In the genomic region with DNA sequence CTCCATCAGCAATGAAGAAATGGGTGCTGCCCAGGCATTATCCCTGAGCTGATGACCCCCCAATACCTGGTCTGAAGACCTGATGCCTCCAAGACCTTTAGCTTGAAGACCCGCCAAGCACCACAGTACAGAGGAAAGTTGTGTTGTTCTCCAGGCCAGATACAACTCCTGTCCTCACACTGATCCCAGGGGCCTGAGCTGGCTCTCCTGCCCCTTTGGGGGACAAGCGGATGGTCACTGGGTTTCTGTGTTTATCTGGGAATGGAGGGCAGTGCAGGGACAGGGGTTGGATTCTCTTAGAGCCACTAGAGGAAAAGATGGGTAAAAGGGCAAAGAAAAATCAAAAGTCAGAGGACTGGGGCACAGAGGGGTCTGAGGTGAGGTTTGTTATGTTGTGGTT, we compare ENCODE assay signal across 22 mouse cellular contexts. TPM values are rescaled to one million over a fixed set of nuclear protein-coding genes. Genes with fewer than 3 reads are reported as not detected.
DNase-seq lines count a peak whose midpoint lies in the region; ATAC-seq and TF ChIP-seq lines count a peak whose summit lies in the region.
"Had no signal": no experiment of that assay in that cellular context is flagged by ENCODE, and none has a peak within 500 bp of the region (broad histone marks: within the 10 kb centered on the region; RNA-seq: fewer than 3 reads in every experiment).

No protein-coding gene starts in this region.

- ATAC-seq in forebrain, embryonic 12.5 days (ENCODE audit: low FRiP score) = no peak
- ATAC-seq in midbrain, embryonic 14.5 days (ENCODE audit: low FRiP score, low TSS enrichment) = no peak
- no peak for ATAC-seq in forebrain, embryonic 14.5 days
- no peak for ATAC-seq in hindbrain, embryonic 16.5 days
- no peak for ATAC-seq in liver, postnatal 0 days
- ATAC-seq: intestine, postnatal 0 days had no signal

- no peaks in the 10 kb centered on the region for H3K9me3 ChIP-seq in forebrain, embryonic 12.5 days
- no peaks in the 10 kb centered on the region for H3K9me3 ChIP-seq in forebrain, embryonic 10.5 days
- H3K9me3 ChIP-seq in midbrain, embryonic 10.5 days (replicated peaks) = no peaks in the 10 kb centered on the region
- no peaks in the 10 kb centered on the region for H3K9me3 ChIP-seq in midbrain, embryonic 14.5 days (ENCODE audit: control insufficient read depth, low read length)
- no peaks in the 10 kb centered on the region for H3K9me3 ChIP-seq in forebrain, embryonic 14.5 days (replicated peaks; ENCODE audit: control insufficient read depth, low read length)
- no peaks in the 10 kb centered on the region for H3K9me3 ChIP-seq in hindbrain, embryonic 16.5 days (ENCODE audit: control insufficient read depth, low read length)
- H3K9me3 ChIP-seq in liver, postnatal 0 days (ENCODE audit: low read length) = no peaks in the 10 kb centered on the region
- H3K9me3 ChIP-seq: kidney, embryonic 15.5 days; midbrain, embryonic 12.5 days had no signal

- no peak for TF ChIP-seq CTCF in liver, postnatal 0 days (IDR thresholded peaks at IDR 0.05; ENCODE audit: low read depth)

- no peaks in the 10 kb centered on the region for H3K36me3 ChIP-seq in forebrain, embryonic 12.5 days (replicated peaks)
- H3K36me3 ChIP-seq in forebrain, embryonic 10.5 days (replicated peaks) = no peaks in the 10 kb centered on the region
- no peaks in the 10 kb centered on the region for H3K36me3 ChIP-seq in midbrain, embryonic 10.5 days
- no peaks in the 10 kb centered on the region for H3K36me3 ChIP-seq in midbrain, embryonic 14.5 days (ENCODE audit: control insufficient read depth, insufficient read depth, low read length)
- no peaks in the 10 kb centered on the region for H3K36me3 ChIP-seq in forebrain, embryonic 14.5 days (ENCODE audit: control insufficient read depth, insufficient read depth, low read length)
- H3K36me3 ChIP-seq in hindbrain, embryonic 16.5 days (ENCODE audit: control insufficient read depth, insufficient read depth, low read length) = no peaks in the 10 kb centered on the region
- H3K36me3 ChIP-seq in liver, postnatal 0 days (replicated peaks; ENCODE audit: insufficient read depth, low read length) = no peaks in the 10 kb centered on the region
- H3K36me3 ChIP-seq: kidney, embryonic 15.5 days; midbrain, embryonic 12.5 days had no signal

- peaks cover 7% of the 10 kb centered on the region; the same call in 1 of the 2 replicates for H3K4me1 ChIP-seq in forebrain, embryonic 12.5 days
- 0 out of 2 replicates have a peak, but pooled peaks cover 4% of the 10 kb centered on the region for H3K4me1 ChIP-seq in forebrain, embryonic 10.5 days
- 0 out of 2 replicates have a peak, but pooled peaks cover 4% of the 10 kb centered on the region for H3K4me1 ChIP-seq in midbrain, embryonic 10.5 days
- no peaks in the 10 kb centered on the region for H3K4me1 ChIP-seq in midbrain, embryonic 14.5 days (ENCODE audit: control insufficient read depth, insufficient read depth, low read length)
- H3K4me1 ChIP-seq in forebrain, embryonic 14.5 days (ENCODE audit: control insufficient read depth, insufficient read depth, low read length) = peaks cover 32% of the 10 kb centered on the region
- H3K4me1 ChIP-seq in hindbrain, embryonic 16.5 days (ENCODE audit: control insufficient read depth, insufficient read depth, low read depth, low read length) = peaks cover 11% of the 10 kb centered on the region; the same call in 1 of the 2 replicates
- no peaks in the 10 kb centered on the region for H3K4me1 ChIP-seq in liver, postnatal 0 days (ENCODE audit: insufficient read depth)
- H3K4me1 ChIP-seq: kidney, embryonic 15.5 days had no signal

- peak overlapping the region; percentile 21; the same call in 1 of the 2 replicates for H3K27ac ChIP-seq in forebrain, embryonic 12.5 days
- H3K27ac ChIP-seq in forebrain, embryonic 10.5 days = no peak overlapping the region
- no peak overlapping the region for H3K27ac ChIP-seq in midbrain, embryonic 10.5 days (replicated peaks)
- H3K27ac ChIP-seq in midbrain, embryonic 14.5 days (replicated peaks; ENCODE audit: low read depth, low read length) = no peak overlapping the region
- peak overlapping the region; percentile 95 for H3K27ac ChIP-seq in forebrain, embryonic 14.5 days (ENCODE audit: low read depth, low read length)
- H3K27ac ChIP-seq in hindbrain, embryonic 16.5 days (ENCODE audit: low read depth, low read length) = peak overlapping the region; percentile 52; the same call in 1 of the 2 replicates
- H3K27ac ChIP-seq in liver, postnatal 0 days (ENCODE audit: low read depth) = no peak overlapping the region
- H3K27ac ChIP-seq: kidney, embryonic 15.5 days; liver, embryonic 14.5 days; macrophage; midbrain, embryonic 12.5 days; stomach, postnatal 0 days had no signal

- DNase-seq in forebrain, embryonic 10.5 days (ENCODE audit: extremely low spot score, low spot score) = no peak
- DNase-seq in midbrain, embryonic 10.5 days (ENCODE audit: low spot score) = peak; percentile 26
- DNase-seq in midbrain, embryonic 14.5 days = no peak
- DNase-seq in forebrain, embryonic 14.5 days (ENCODE audit: low spot score) = no peak
- no peak for DNase-seq in embryo, embryonic 11 days
- DNase-seq in liver, postnatal 0 days = no peak
- DNase-seq: adrenal gland, adult 8-10 months; gastrocnemius, postnatal 25 days; kidney, postnatal 4 days; retina, postnatal 1 day had no signal

- 6% methylated on average over 2 of the region's 2 CpGs for WGBS in forebrain, embryonic 12.5 days
- 5% methylated on average over 2 of the region's 2 CpGs for WGBS in forebrain, embryonic 10.5 days
- WGBS in midbrain, embryonic 10.5 days = 1% methylated on average over 2 of the region's 2 CpGs
- 3% methylated on average over 2 of the region's 2 CpGs for WGBS in midbrain, embryonic 14.5 days
- 9% methylated on average over 2 of the region's 2 CpGs for WGBS in forebrain, embryonic 14.5 days
- 10% methylated on average over 2 of the region's 2 CpGs for WGBS in hindbrain, embryonic 16.5 days
- 4% methylated on average over 2 of the region's 2 CpGs for WGBS in liver, postnatal 0 days (ENCODE audit: insufficient replicate concordance)

- no peak overlapping the region for H3K9ac ChIP-seq in forebrain, embryonic 12.5 days
- H3K9ac ChIP-seq in midbrain, embryonic 14.5 days (replicated peaks; ENCODE audit: low read length) = no peak overlapping the region
- H3K9ac ChIP-seq in forebrain, embryonic 14.5 days (ENCODE audit: low read length) = no peak overlapping the region; the same call in 1 of the 2 replicates
- no peak overlapping the region for H3K9ac ChIP-seq in hindbrain, embryonic 16.5 days (ENCODE audit: low read depth, low read length)
- no peak overlapping the region for H3K9ac ChIP-seq in liver, postnatal 0 days (replicated peaks)
- H3K9ac ChIP-seq: kidney, embryonic 15.5 days; liver, embryonic 14.5 days; midbrain, embryonic 12.5 days had no signal

- H3K4me2 ChIP-seq in forebrain, embryonic 12.5 days = no peak overlapping the region
- no peak overlapping the region for H3K4me2 ChIP-seq in midbrain, embryonic 14.5 days (ENCODE audit: low read length)
- peak overlapping the region; percentile 53 for H3K4me2 ChIP-seq in forebrain, embryonic 14.5 days (ENCODE audit: low read length)
- no peak overlapping the region for H3K4me2 ChIP-seq in hindbrain, embryonic 16.5 days (ENCODE audit: low read length)
- no peak overlapping the region for H3K4me2 ChIP-seq in liver, postnatal 0 days (ENCODE audit: low read depth, low read length)
- H3K4me2 ChIP-seq: kidney, embryonic 15.5 days; midbrain, embryonic 12.5 days had no signal

- TF ChIP-seq EP300 in liver, postnatal 0 days (IDR thresholded peaks at IDR 0.05; ENCODE audit: low read depth) = no peak

- H3K4me3 ChIP-seq in forebrain, embryonic 12.5 days (replicated peaks) = no peak overlapping the region
- H3K4me3 ChIP-seq in forebrain, embryonic 10.5 days = no peak overlapping the region
- H3K4me3 ChIP-seq in midbrain, embryonic 10.5 days = no peak overlapping the region
- H3K4me3 ChIP-seq in midbrain, embryonic 14.5 days (replicated peaks; ENCODE audit: low read depth, low read length) = no peak overlapping the region
- H3K4me3 ChIP-seq in forebrain, embryonic 14.5 days (ENCODE audit: low read depth, low read length) = peak overlapping the region; percentile 19; the same call in 1 of the 2 replicates
- H3K4me3 ChIP-seq in hindbrain, embryonic 16.5 days (ENCODE audit: low read length) = no peak overlapping the region
- H3K4me3 ChIP-seq in liver, postnatal 0 days (ENCODE audit: low read depth, low read length) = no peak overlapping the region
- H3K4me3 ChIP-seq: kidney, embryonic 15.5 days; midbrain, embryonic 12.5 days had no signal

- H3K27me3 ChIP-seq in forebrain, embryonic 12.5 days = peaks cover 100% of the 10 kb centered on the region
- H3K27me3 ChIP-seq in forebrain, embryonic 10.5 days (ENCODE audit: poor library complexity, severe bottlenecking) = peaks cover 100% of the 10 kb centered on the region
- H3K27me3 ChIP-seq in midbrain, embryonic 10.5 days (ENCODE audit: low read depth, poor library complexity, severe bottlenecking) = peaks cover 100% of the 10 kb centered on the region
- peaks cover 99% of the 10 kb centered on the region for H3K27me3 ChIP-seq in midbrain, embryonic 14.5 days (ENCODE audit: control insufficient read depth, insufficient read depth, low read length)
- peaks cover 86% of the 10 kb centered on the region for H3K27me3 ChIP-seq in forebrain, embryonic 14.5 days (replicated peaks; ENCODE audit: control insufficient read depth, insufficient read depth, low read length)
- H3K27me3 ChIP-seq in hindbrain, embryonic 16.5 days (replicated peaks; ENCODE audit: control insufficient read depth, insufficient read depth, low read length) = peaks cover 48% of the 10 kb centered on the region
- H3K27me3 ChIP-seq in liver, postnatal 0 days (ENCODE audit: insufficient read depth, low read length) = peaks cover 93% of the 10 kb centered on the region

RNA-seq across cellular contexts. Expression of a gene that starts 9.5 kb away (rescaled TPM):
- 19.9 and 20.5 TPM in 2 replicates for polyA plus RNA-seq in forebrain, embryonic 12.5 days (2016; fragmentation: Nextera tagmentation; extraction: Ambion mirVana)
- 0.14 TPM in 1 of 2 replicates, not detected in the other for polyA plus RNA-seq in forebrain, embryonic 10.5 days (2016; fragmentation: Nextera tagmentation; extraction: Ambion mirVana)
- polyA plus RNA-seq in midbrain, embryonic 10.5 days (2016; fragmentation: Nextera tagmentation; extraction: Ambion mirVana) = 0.05 and 0.09 TPM in 2 replicates
- 10.9 and 12.7 TPM in 2 replicates for polyA plus RNA-seq in midbrain, embryonic 14.5 days (2014; fragmentation: Nextera tagmentation; extraction: Ambion mirVana)
- polyA plus RNA-seq in forebrain, embryonic 14.5 days (2014; fragmentation: Nextera tagmentation; extraction: Ambion mirVana) = 64.1 and 90.9 TPM in 2 replicates
- polyA plus RNA-seq in hindbrain, embryonic 16.5 days (2015; fragmentation: Nextera tagmentation; extraction: Ambion mirVana) = 22.9 and 23.4 TPM in 2 replicates
- polyA plus RNA-seq in liver, postnatal 0 days (2015; fragmentation: Nextera tagmentation; extraction: Ambion mirVana) = not detected in 2 replicates
- polyA plus RNA-seq: heart, embryonic 16.5 days; intestine, postnatal 0 days; kidney, embryonic 15.5 days; liver, embryonic 14.5 days; lung, embryonic 16.5 days; macrophage; thymus, postnatal 0 days; urinary bladder, adult 2 months had no signal

RNA-seq across cellular contexts. Expression of a gene that starts 28.3 kb away (rescaled TPM):
- polyA plus RNA-seq in forebrain, embryonic 12.5 days (2016; fragmentation: Nextera tagmentation; extraction: Ambion mirVana) = 3.0 and 3.1 TPM in 2 replicates
- polyA plus RNA-seq in forebrain, embryonic 10.5 days (2016; fragmentation: Nextera tagmentation; extraction: Ambion mirVana) = 0.23 and 0.41 TPM in 2 replicates
- polyA plus RNA-seq in midbrain, embryonic 10.5 days (2016; fragmentation: Nextera tagmentation; extraction: Ambion mirVana) = 1.0 and 1.6 TPM in 2 replicates
- 0.95 and 1.2 TPM in 2 replicates for polyA plus RNA-seq in midbrain, embryonic 14.5 days (2014; fragmentation: Nextera tagmentation; extraction: Ambion mirVana)
- 33.1 and 42.2 TPM in 2 replicates for polyA plus RNA-seq in forebrain, embryonic 14.5 days (2014; fragmentation: Nextera tagmentation; extraction: Ambion mirVana)
- polyA plus RNA-seq in hindbrain, embryonic 16.5 days (2015; fragmentation: Nextera tagmentation; extraction: Ambion mirVana) = 7.7 and 9.3 TPM in 2 replicates
- 5.4 and 6.6 TPM in 2 replicates for polyA plus RNA-seq in liver, postnatal 0 days (2015; fragmentation: Nextera tagmentation; extraction: Ambion mirVana)
- polyA plus RNA-seq: macrophage had no signal

RNA-seq across cellular contexts. Expression of a gene that starts 38.2 kb away (rescaled TPM):
- 42.0 and 42.5 TPM in 2 replicates for polyA plus RNA-seq in forebrain, embryonic 12.5 days (2016; fragmentation: Nextera tagmentation; extraction: Ambion mirVana)
- 39.8 and 41.0 TPM in 2 replicates for polyA plus RNA-seq in forebrain, embryonic 10.5 days (2016; fragmentation: Nextera tagmentation; extraction: Ambion mirVana)
- polyA plus RNA-seq in midbrain, embryonic 10.5 days (2016; fragmentation: Nextera tagmentation; extraction: Ambion mirVana) = 54.5 and 55.6 TPM in 2 replicates
- polyA plus RNA-seq in midbrain, embryonic 14.5 days (2014; fragmentation: Nextera tagmentation; extraction: Ambion mirVana) = 34.5 and 36.0 TPM in 2 replicates
- 43.8 and 46.6 TPM in 2 replicates for polyA plus RNA-seq in forebrain, embryonic 14.5 days (2014; fragmentation: Nextera tagmentation; extraction: Ambion mirVana)
- polyA plus RNA-seq in hindbrain, embryonic 16.5 days (2015; fragmentation: Nextera tagmentation; extraction: Ambion mirVana) = 39.0 and 39.9 TPM in 2 replicates
- 14.5 and 15.4 TPM in 2 replicates for polyA plus RNA-seq in liver, postnatal 0 days (2015; fragmentation: Nextera tagmentation; extraction: Ambion mirVana)

Comparison
In these comparisons a context has a peak if more than half of its experiments do, and no peak if none do; other contexts are left out.
1. H3K27ac ChIP-seq: peak in forebrain, embryonic 12.5 days (single experiment), forebrain, embryonic 14.5 days (single experiment) and hindbrain, embryonic 16.5 days (single experiment); none in forebrain, embryonic 10.5 days (single experiment), midbrain, embryonic 10.5 days (single experiment), midbrain, embryonic 14.5 days (single experiment) and liver, postnatal 0 days (single experiment).
2. RNA of a gene that starts 9.5 kb away (polyA plus RNA-seq): 64.1 to 90.9 TPM in forebrain, embryonic 14.5 days, 22.9 to 23.4 TPM in hindbrain, embryonic 16.5 days, 19.9 to 20.5 TPM in forebrain, embryonic 12.5 days and 10.9 to 12.7 TPM in midbrain, embryonic 14.5 days; 0.14 TPM in forebrain, embryonic 10.5 days, 0.05 to 0.09 TPM in midbrain, embryonic 10.5 days and not detected in liver, postnatal 0 days; every median in the first group is over 10 times any median in the second.